Mouse (Mus musculus) stomach, postnatal 0 days (tissue): ENCODE measurements around the gene Rft1.

Experiments used
- CTCF ChIP-seq: IDR thresholded peaks from 2 replicates; pipeline ENCODE4 v1.5.1; 2016; ENCODE audit warnings: antibody characterized with exemption, low read depth, mild to moderate bottlenecking, moderate library complexity
- EP300 ChIP-seq: optimal IDR thresholded peaks from 2 replicates; pipeline ENCODE3; 2016; ENCODE audit warnings: antibody characterized with exemption

DNA sequence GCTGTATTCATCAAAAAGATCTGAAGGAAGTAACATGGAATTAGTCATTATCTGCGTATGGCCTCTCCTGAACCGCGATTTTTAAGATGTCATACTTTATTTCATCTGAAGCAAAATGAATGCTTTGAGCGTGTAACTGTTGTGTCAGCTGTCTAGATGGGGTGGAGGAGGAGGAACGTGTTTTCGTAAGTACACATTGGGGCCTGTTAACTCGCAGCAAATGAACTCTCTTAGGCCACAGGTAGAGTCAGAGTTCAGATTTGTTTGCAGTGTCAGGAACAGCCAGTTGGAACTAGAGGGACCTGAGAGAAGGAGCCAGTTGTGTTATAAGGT lies 62.8 kb downstream of the Rft1 start:
- TF ChIP-seq CTCF, result no peak
- TF ChIP-seq EP300, result no peak
